Mouse (Mus musculus) midbrain, embryonic 15.5 days (tissue): ENCODE data around the gene Slc12a7. TPM values are rescaled to one million over a fixed set of nuclear protein-coding genes. Genes with fewer than 3 reads are reported as not detected.
A peak's percentile ranks its signal among the peaks of the same experiment; 100 is the strongest.
"Not testable (repeated sequence)": the region's sequence is repeated elsewhere in the genome, so short reads cannot be mapped to it uniquely, and the experiment has no call there.

Experiments
- ATAC-seq: fragments of 200-750 bp; cut with Nextera tagmentation; replicated peaks from 2 replicates; pipeline ENCODE4 v1.8.0; 2017; ENCODE audit warnings: moderate TSS enrichment
- H3K27ac ChIP-seq: fragments of 300-500 bp; sonication (generic); 2 replicates; pipeline ENCODE4 v1.5.1; 2015; ENCODE audit warnings: mild to moderate bottlenecking, inconsistent platforms
- H3K27me3 ChIP-seq: fragments of 300-500 bp; sonication (generic); replicated peaks from 2 replicates; pipeline ENCODE4 v1.6.1; 2015; ENCODE audit warnings: inconsistent platforms
- H3K36me3 ChIP-seq: fragments of 300-500 bp; sonication (generic); replicated peaks from 2 replicates; pipeline ENCODE4 v1.6.1; 2015; ENCODE audit warnings: inconsistent platforms
- H3K4me1 ChIP-seq: fragments of 300-500 bp; sonication (generic); 2 replicates; pipeline ENCODE4 v1.6.1; 2015; ENCODE audit warnings: inconsistent platforms
- H3K4me2 ChIP-seq: fragments of 300-500 bp; sonication (generic); 2 replicates; pipeline ENCODE4 v1.6.1; 2015; ENCODE audit warnings: inconsistent platforms, mild to moderate bottlenecking, moderate library complexity
- H3K4me3 ChIP-seq: fragments of 300-500 bp; sonication (generic); 2 replicates; pipeline ENCODE4 v1.5.1; 2015; ENCODE audit warnings: mild to moderate bottlenecking, inconsistent platforms
- H3K9ac ChIP-seq: fragments of 300-500 bp; sonication (generic); 2 replicates; pipeline ENCODE4 v1.6.1; 2015; ENCODE audit warnings: mild to moderate bottlenecking, inconsistent platforms
- H3K9me3 ChIP-seq: fragments of 300-500 bp; sonication (generic); 2 replicates; pipeline ENCODE4 v1.6.1; 2016; ENCODE audit warnings: inconsistent platforms
- WGBS: fragments of 180-500 bp; shearing (Covaris S2); methylation state at CpG from one replicate; pipeline ENCODE4 v1.1.7; 2015; ENCODE audit warnings: mixed read lengths; 5-methylcytosine and 5-hydroxymethylcytosine counted together
- polyA plus RNA-seq: library from polyadenylated mRNA; unstranded; fragments of >200 nt; fragmentation: Nextera tagmentation; extraction: Ambion mirVana; gene quantifications from 2 replicates; pipeline ENCODE4 v1.2.1, GENCODE M21; 2015

Gene Slc12a7
- polyA plus RNA-seq, 1 experiment from 2014 or later = 9.8 TPM

- Histone ChIP-seq H3K4me1 (no peaks in the 10 kb centered on the region), H3K27me3 (no peaks in the 10 kb centered on the region), H3K9me3 (no peaks in the 10 kb centered on the region), H3K36me3 (no peaks in the 10 kb centered on the region), H3K4me3 (no peak overlapping the region), H3K27ac (no peak overlapping the region), H3K4me2 (no peak overlapping the region), H3K9ac (no peak overlapping the region)
- ATAC-seq = no peak
- 44% methylated on average over 8 of the region's 8 CpGs for WGBS
Measured at GRCm38 (mm10) chr13:73723081-73723668, 9.7 kb upstream of the Slc12a7 start.

GRCm38 (mm10) chr13:73725315-73725714 lies 7.6 kb upstream of the Slc12a7 start:
- no peaks in the 10 kb centered on the region for H3K4me1 ChIP-seq
- no peak for ATAC-seq
- no peaks in the 10 kb centered on the region for H3K27me3 ChIP-seq
- no peak overlapping the region for H3K9ac ChIP-seq
- H3K36me3 ChIP-seq = no peaks in the 10 kb centered on the region
- H3K9me3 ChIP-seq = no peaks in the 10 kb centered on the region
- H3K27ac ChIP-seq = no peak overlapping the region
- H3K4me2 ChIP-seq = no peak overlapping the region
- no peak overlapping the region for H3K4me3 ChIP-seq
- 83% methylated on average over 5 of the region's 5 CpGs for WGBS

GRCm38 (mm10) chr13:73727621-73728025 lies 5.3 kb upstream of the Slc12a7 start:
- WGBS = 19% methylated on average over 2 of the region's 2 CpGs
- no peak overlapping the region for H3K4me2 ChIP-seq
- H3K27me3 ChIP-seq = no peaks in the 10 kb centered on the region
- ATAC-seq = no peak
- H3K4me1 ChIP-seq = peaks cover 3% of the 10 kb centered on the region; the same call in 1 of the 2 replicates
- H3K9ac ChIP-seq = no peak overlapping the region
- H3K4me3 ChIP-seq = no peak overlapping the region
- no peaks in the 10 kb centered on the region for H3K36me3 ChIP-seq
- H3K27ac ChIP-seq = no peak overlapping the region
- H3K9me3 ChIP-seq = no peaks in the 10 kb centered on the region

- Histone ChIP-seq H3K9ac (no peak overlapping the region), H3K4me1 (peaks cover 7% of the 10 kb centered on the region; the same call in 1 of the 2 replicates), H3K27ac (no peak overlapping the region), H3K4me2 (no peak overlapping the region), H3K36me3 (no peaks in the 10 kb centered on the region), H3K27me3 (0 out of 2 replicates have a peak, but pooled peaks cover 5% of the 10 kb centered on the region), H3K4me3 (no peak overlapping the region), H3K9me3 (no peaks in the 10 kb centered on the region)
- ATAC-seq = no peak
Measured at GRCm38 (mm10) chr13:73728633-73729032, 4.3 kb upstream of the Slc12a7 start.

GRCm38 (mm10) chr13:73730913-73731312 lies 2.0 kb upstream of the Slc12a7 start:
- H3K9me3 ChIP-seq = no peaks in the 10 kb centered on the region
- H3K27me3 ChIP-seq = 0 out of 2 replicates have a peak, but pooled peaks cover 7% of the 10 kb centered on the region
- no peak overlapping the region for H3K9ac ChIP-seq
- no peak overlapping the region for H3K27ac ChIP-seq
- WGBS = 87% methylated on average over 1 of the region's 1 CpGs
- ATAC-seq = no peak
- H3K36me3 ChIP-seq = no peaks in the 10 kb centered on the region
- H3K4me2 ChIP-seq = no peak overlapping the region
- H3K4me3 ChIP-seq = no peak overlapping the region
- peaks cover 7% of the 10 kb centered on the region; the same call in 1 of the 2 replicates for H3K4me1 ChIP-seq

- H3K4me2 ChIP-seq = peak overlapping the region; percentile 68
- H3K9me3 ChIP-seq = no peaks in the 10 kb centered on the region
- no peak overlapping the region for H3K9ac ChIP-seq
- no peak overlapping the region for H3K27ac ChIP-seq
- peak overlapping the region; percentile 35; the same call in 1 of the 2 replicates for H3K4me3 ChIP-seq
- 70% methylated on average over 7 of the region's 7 CpGs for WGBS
- ATAC-seq = peak; percentile 34; the same call in 1 of the 2 replicates
- no peaks in the 10 kb centered on the region for H3K36me3 ChIP-seq
- H3K27me3 ChIP-seq = 0 out of 2 replicates have a peak, but pooled peaks cover 7% of the 10 kb centered on the region
- H3K4me1 ChIP-seq = peaks cover 7% of the 10 kb centered on the region; the same call in 1 of the 2 replicates
Measured at GRCm38 (mm10) chr13:73732235-73732634, 659 bp upstream of the Slc12a7 start.

GRCm38 (mm10) chr13:73734379-73734778 lies 1.5 kb downstream of the Slc12a7 start:
- ATAC-seq = no peak
- H3K27ac ChIP-seq = no peak overlapping the region
- H3K4me3 ChIP-seq = no peak overlapping the region
- no peak overlapping the region for H3K4me2 ChIP-seq
- no peaks in the 10 kb centered on the region for H3K36me3 ChIP-seq
- no peaks in the 10 kb centered on the region for H3K9me3 ChIP-seq
- H3K4me1 ChIP-seq = peaks cover 7% of the 10 kb centered on the region; the same call in 1 of the 2 replicates
- H3K27me3 ChIP-seq = 0 out of 2 replicates have a peak, but pooled peaks cover 7% of the 10 kb centered on the region
- whole genome bisulfite sequencing = 96% methylated on average over 1 of the region's 1 CpGs
- no peak overlapping the region for H3K9ac ChIP-seq

- WGBS = 87% methylated on average over 8 of the region's 8 CpGs
- Histone ChIP-seq H3K27me3 (0 out of 2 replicates have a peak, but pooled peaks cover 7% of the 10 kb centered on the region), H3K27ac (no peak overlapping the region), H3K4me2 (no peak overlapping the region), H3K36me3 (no peaks in the 10 kb centered on the region), H3K4me1 (peaks cover 7% of the 10 kb centered on the region; the same call in 1 of the 2 replicates), H3K9me3 (no peaks in the 10 kb centered on the region), H3K4me3 (no peak overlapping the region), H3K9ac (no peak overlapping the region)
- ATAC-seq = no peak
Measured at GRCm38 (mm10) chr13:73735270-73735669, 2.4 kb downstream of the Slc12a7 start.

GRCm38 (mm10) chr13:73735928-73736327 lies 3.0 kb downstream of the Slc12a7 start:
- Histone ChIP-seq H3K4me1 (peaks cover 7% of the 10 kb centered on the region; the same call in 1 of the 2 replicates), H3K27ac (no peak overlapping the region), H3K4me3 (no peak overlapping the region), H3K9me3 (no peaks in the 10 kb centered on the region), H3K9ac (no peak overlapping the region), H3K36me3 (no peaks in the 10 kb centered on the region), H3K27me3 (0 out of 2 replicates have a peak, but pooled peaks cover 7% of the 10 kb centered on the region), H3K4me2 (no peak overlapping the region)
- no peak for ATAC-seq
- 78% methylated on average over 2 of the region's 2 CpGs for WGBS

GRCm38 (mm10) chr13:73736943-73737342 lies 4.0 kb downstream of the Slc12a7 start:
- Histone ChIP-seq H3K4me2 (no peak overlapping the region), H3K4me1 (peaks cover 7% of the 10 kb centered on the region; the same call in 1 of the 2 replicates), H3K4me3 (no peak overlapping the region), H3K27me3 (0 out of 2 replicates have a peak, but pooled peaks cover 7% of the 10 kb centered on the region), H3K9me3 (no peaks in the 10 kb centered on the region), H3K27ac (no peak overlapping the region), H3K9ac (no peak overlapping the region), H3K36me3 (no peaks in the 10 kb centered on the region)
- ATAC-seq = no peak
- WGBS = 84% methylated on average over 3 of the region's 3 CpGs

- not testable (repeated sequence) for H3K4me2 ChIP-seq, ATAC-seq
Measured at GRCm38 (mm10) chr13:73740399-73740944, 7.6 kb downstream of the Slc12a7 start.

GRCm38 (mm10) chr13:73742944-73743343 lies 10.1 kb downstream of the Slc12a7 start:
- Histone ChIP-seq H3K4me3 (no peak overlapping the region), H3K9ac (no peak overlapping the region), H3K4me1 (peaks cover 8% of the 10 kb centered on the region; the same call in 1 of the 2 replicates), H3K36me3 (no peaks in the 10 kb centered on the region), H3K4me2 (no peak overlapping the region), H3K27ac (no peak overlapping the region), H3K9me3 (no peaks in the 10 kb centered on the region), H3K27me3 (no peaks in the 10 kb centered on the region)
- ATAC-seq = peak; percentile 84
- 30% methylated on average over 4 of the region's 4 CpGs for WGBS

More at GRCm38 (mm10) chr13:73740399-73740944, 7.6 kb downstream of the Slc12a7 start:
- not testable (repeated sequence) for H3K27ac ChIP-seq, H3K36me3 ChIP-seq, H3K4me1 ChIP-seq, H3K9me3 ChIP-seq, H3K9ac ChIP-seq, H3K4me3 ChIP-seq, H3K27me3 ChIP-seq
- 52% methylated on average over 1 of the region's 2 CpGs for WGBS
